Mouse (Mus musculus) hindbrain, embryonic 10.5 days (tissue): ENCODE results near the gene Scnn1b. TPM values are rescaled to one million over a fixed set of nuclear protein-coding genes. Genes with fewer than 3 reads are reported as not detected.
A peak's percentile ranks its signal among the peaks of the same experiment; 100 is the strongest.

Experiments used
- DNase-seq: peaks from one replicate; pipeline ENCODE4 v3.0.0-alpha.2; 2017; ENCODE audit warnings: low spot score
- H3K27ac ChIP-seq: fragments of 300-500 bp; sonication (generic); 2 replicates; pipeline ENCODE4 v1.5.1; 2016; ENCODE audit warnings: mild to moderate bottlenecking, moderate library complexity
- H3K27me3 ChIP-seq: fragments of 300-500 bp; sonication (generic); 2 replicates; pipeline ENCODE4 v1.6.1; 2016; ENCODE audit warnings: mild to moderate bottlenecking; ENCODE audit not compliant: poor library complexity, insufficient read depth, severe bottlenecking
- H3K36me3 ChIP-seq: fragments of 300-500 bp; sonication (generic); 2 replicates; pipeline ENCODE4 v1.6.1; 2016; ENCODE audit warnings: mild to moderate bottlenecking, moderate library complexity
- H3K4me1 ChIP-seq: fragments of 300-500 bp; sonication (generic); replicated peaks from 2 replicates; pipeline ENCODE4 v1.6.1; 2016; ENCODE audit warnings: mild to moderate bottlenecking
- H3K4me3 ChIP-seq: fragments of 300-500 bp; sonication (generic); 2 replicates; pipeline ENCODE4 v1.5.1; 2016; ENCODE audit warnings: mild to moderate bottlenecking, moderate library complexity
- H3K9me3 ChIP-seq: fragments of 300-500 bp; sonication (generic); 2 replicates; pipeline ENCODE4 v1.6.1; 2016; ENCODE audit warnings: mild to moderate bottlenecking, moderate library complexity
- WGBS: fragments of 180-500 bp; shearing (Covaris S2); methylation state at CpG from one replicate; pipeline ENCODE4 v1.1.7; 2016; 5-methylcytosine and 5-hydroxymethylcytosine counted together
- polyA plus RNA-seq: library from polyadenylated mRNA; unstranded; fragments of >200 nt; fragmentation: Nextera tagmentation; extraction: Ambion mirVana; gene quantifications from 2 replicates; pipeline ENCODE4 v1.2.1, GENCODE M21; 2016

Gene Scnn1b
- polyA plus RNA-seq, result 0.15 and 0.16 TPM in 2 replicates

- Histone ChIP-seq H3K27ac (no peak within 1 kb of the TSS), H3K27me3 (peaks cover 38% of the 10 kb centered on the region), H3K4me1 (peaks cover 12% of the 10 kb centered on the region), H3K4me3 (peak within 1 kb of the TSS; percentile 48), H3K9me3 (no peaks in the 10 kb centered on the region), H3K36me3 (no peaks in the 10 kb centered on the region)
- 3% methylated on average over 42 of the region's 42 CpGs for WGBS
- peak; percentile 20 for DNase-seq
These were observed at the start of gene Scnn1b for GRCm38 (mm10) chr7:121864858-121865585. TSS of gene Scnn1b (plus strand) at chr7:121865038.

GRCm38 (mm10) chr7:121821632-121822031 is 43.2 kb upstream of the Scnn1b start:
- Histone ChIP-seq H3K27ac (no peak overlapping the region), H3K4me3 (no peak overlapping the region), H3K27me3 (no peaks in the 10 kb centered on the region), H3K9me3 (no peaks in the 10 kb centered on the region), H3K4me1 (no peaks in the 10 kb centered on the region), H3K36me3 (no peaks in the 10 kb centered on the region)
- WGBS, result 91% methylated on average over 6 of the region's 6 CpGs
- no peak for DNase-seq

DNA sequence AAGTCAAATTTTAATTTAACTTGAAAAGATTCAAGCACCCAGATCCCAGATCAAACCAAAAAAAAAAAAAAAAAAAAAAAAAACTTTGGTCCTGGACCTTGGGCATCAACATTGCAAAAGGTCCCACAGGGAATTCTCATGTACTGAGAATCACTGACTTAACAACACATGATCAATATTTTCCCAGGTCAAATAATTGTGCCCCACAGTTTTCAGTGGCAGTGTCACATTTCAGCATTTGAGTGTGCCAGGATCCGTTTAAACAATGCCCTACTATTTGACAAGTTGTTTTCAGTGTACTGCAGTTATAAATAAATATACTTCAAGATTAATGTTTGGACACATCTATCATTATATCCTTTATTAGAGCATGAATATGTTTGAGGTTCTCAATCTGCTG is 36.4 kb upstream of the Scnn1b start:
- 82% methylated on average over 1 of the region's 1 CpGs for WGBS
- H3K27me3 ChIP-seq, result no peaks in the 10 kb centered on the region
- no peak for DNase-seq
- no peak overlapping the region for H3K27ac ChIP-seq
- no peaks in the 10 kb centered on the region for H3K4me1 ChIP-seq
- no peaks in the 10 kb centered on the region for H3K9me3 ChIP-seq
- H3K36me3 ChIP-seq, result no peaks in the 10 kb centered on the region
- H3K4me3 ChIP-seq, result no peak overlapping the region

DNA sequence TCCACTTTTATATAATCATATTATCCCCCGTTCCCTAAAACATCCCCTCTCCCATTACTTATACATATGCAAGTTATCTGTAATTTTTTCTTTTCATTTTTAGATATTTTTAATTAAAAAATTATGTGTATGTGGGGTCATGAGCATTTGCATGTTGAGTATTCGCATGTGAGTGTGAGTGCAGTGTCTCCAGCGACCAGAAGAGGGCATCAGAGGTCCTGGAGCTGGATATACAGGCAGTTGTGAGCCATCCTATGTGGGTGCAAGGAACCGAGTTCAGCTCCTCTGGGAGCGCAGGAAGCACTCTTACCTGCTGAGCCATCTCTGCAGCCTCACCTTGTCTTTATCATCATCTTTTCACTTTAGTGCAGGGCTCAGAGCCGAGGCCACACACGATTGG is 29.4 kb upstream of the Scnn1b start:
- no peaks in the 10 kb centered on the region for H3K27me3 ChIP-seq
- H3K36me3 ChIP-seq, result no peaks in the 10 kb centered on the region
- no peaks in the 10 kb centered on the region for H3K9me3 ChIP-seq
- H3K4me3 ChIP-seq, result no peak overlapping the region
- WGBS, result 85% methylated on average over 7 of the region's 7 CpGs
- no peaks in the 10 kb centered on the region for H3K4me1 ChIP-seq
- no peak for DNase-seq
- H3K27ac ChIP-seq, result no peak overlapping the region

DNA sequence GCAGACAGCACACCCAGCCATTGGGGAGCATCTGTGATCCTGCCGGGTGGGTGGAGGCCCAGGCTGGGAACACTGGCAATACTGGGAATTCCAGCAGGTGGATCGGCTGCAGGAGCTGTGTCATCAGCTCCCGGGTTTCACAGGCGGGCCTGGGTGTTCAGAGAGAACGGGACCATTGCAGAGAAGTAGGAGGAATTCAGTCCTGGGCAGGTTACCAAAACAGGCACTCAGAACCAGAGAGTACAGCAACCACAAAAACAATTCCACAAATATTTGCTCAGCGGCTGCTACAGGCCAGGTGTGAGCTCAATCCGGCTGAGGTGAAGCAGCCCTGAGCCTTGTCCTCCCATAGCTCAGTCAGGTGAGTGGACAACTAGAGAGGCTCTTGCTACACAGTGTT is 28.0 kb upstream of the Scnn1b start:
- DNase-seq, result no peak
- no peaks in the 10 kb centered on the region for H3K9me3 ChIP-seq
- WGBS, result 88% methylated on average over 7 of the region's 7 CpGs
- no peak overlapping the region for H3K27ac ChIP-seq
- H3K27me3 ChIP-seq, result no peaks in the 10 kb centered on the region
- no peaks in the 10 kb centered on the region for H3K36me3 ChIP-seq
- no peaks in the 10 kb centered on the region for H3K4me1 ChIP-seq
- H3K4me3 ChIP-seq, result no peak overlapping the region

DNA sequence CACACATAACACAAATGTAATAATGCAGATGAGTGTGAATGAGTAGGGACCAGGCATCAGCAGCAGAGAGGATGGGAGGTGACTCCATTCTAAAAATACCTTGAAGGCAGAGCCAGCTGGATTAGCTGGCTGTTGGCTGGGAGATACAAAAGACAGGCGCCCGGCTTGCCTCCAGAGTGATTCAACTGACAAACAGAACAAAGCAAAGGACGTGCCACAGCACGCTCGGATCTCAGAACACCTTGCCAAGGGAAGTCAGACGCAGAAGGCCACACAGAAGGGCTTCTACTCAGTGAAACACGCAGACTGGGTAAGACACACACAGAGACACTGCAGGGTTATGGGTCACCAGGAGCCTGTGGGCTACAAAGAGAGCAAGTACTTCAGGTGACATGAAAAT is 24.0 kb upstream of the Scnn1b start:
- DNase-seq, result no peak

GRCm38 (mm10) chr7:121842234-121842633 is 22.6 kb upstream of the Scnn1b start:
- Histone ChIP-seq H3K4me3 (no peak overlapping the region), H3K36me3 (no peaks in the 10 kb centered on the region), H3K27ac (no peak overlapping the region), H3K4me1 (no peaks in the 10 kb centered on the region), H3K9me3 (no peaks in the 10 kb centered on the region), H3K27me3 (no peaks in the 10 kb centered on the region)
- no peak for DNase-seq
- 75% methylated on average over 6 of the region's 6 CpGs for WGBS

More for the DNA sequence above, 24.0 kb upstream of the Scnn1b start:
- Histone ChIP-seq H3K27ac (no peak overlapping the region), H3K36me3 (no peaks in the 10 kb centered on the region), H3K4me1 (no peaks in the 10 kb centered on the region), H3K27me3 (no peaks in the 10 kb centered on the region), H3K4me3 (no peak overlapping the region), H3K9me3 (no peaks in the 10 kb centered on the region)
- 74% methylated on average over 7 of the region's 7 CpGs for WGBS

DNA sequence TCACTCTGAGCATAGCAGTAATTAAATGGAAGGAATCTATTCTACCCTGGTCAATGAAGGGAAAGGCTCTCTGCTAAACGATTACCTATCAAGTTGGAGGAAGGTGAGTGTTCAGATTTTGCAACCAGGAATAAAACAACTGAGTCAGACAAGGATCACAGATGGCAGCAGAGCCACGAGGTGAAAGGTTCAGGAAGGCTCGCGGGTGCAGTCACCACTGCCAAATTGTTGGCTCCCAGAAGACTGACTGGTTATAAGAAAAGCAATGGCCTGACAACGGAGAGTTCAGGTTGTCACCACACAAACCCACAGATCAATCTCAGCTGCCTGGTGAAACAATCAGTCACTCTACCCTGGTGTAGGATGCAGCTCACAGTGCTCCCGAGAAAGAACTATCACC is 18.9 kb upstream of the Scnn1b start:
- Histone ChIP-seq H3K27ac (no peak overlapping the region), H3K9me3 (no peaks in the 10 kb centered on the region), H3K4me3 (no peak overlapping the region), H3K36me3 (no peaks in the 10 kb centered on the region), H3K4me1 (no peaks in the 10 kb centered on the region), H3K27me3 (no peaks in the 10 kb centered on the region)
- WGBS, result 83% methylated on average over 6 of the region's 6 CpGs
- DNase-seq, result no peak

- Histone ChIP-seq H3K9me3 (no peaks in the 10 kb centered on the region), H3K36me3 (no peaks in the 10 kb centered on the region), H3K27ac (no peak overlapping the region), H3K4me1 (no peaks in the 10 kb centered on the region), H3K27me3 (no peaks in the 10 kb centered on the region), H3K4me3 (no peak overlapping the region)
- DNase-seq, result no peak
- 86% methylated on average over 9 of the region's 9 CpGs for WGBS
These were observed 16.2 kb upstream of the Scnn1b start for GRCm38 (mm10) chr7:121848537-121849168.

DNA sequence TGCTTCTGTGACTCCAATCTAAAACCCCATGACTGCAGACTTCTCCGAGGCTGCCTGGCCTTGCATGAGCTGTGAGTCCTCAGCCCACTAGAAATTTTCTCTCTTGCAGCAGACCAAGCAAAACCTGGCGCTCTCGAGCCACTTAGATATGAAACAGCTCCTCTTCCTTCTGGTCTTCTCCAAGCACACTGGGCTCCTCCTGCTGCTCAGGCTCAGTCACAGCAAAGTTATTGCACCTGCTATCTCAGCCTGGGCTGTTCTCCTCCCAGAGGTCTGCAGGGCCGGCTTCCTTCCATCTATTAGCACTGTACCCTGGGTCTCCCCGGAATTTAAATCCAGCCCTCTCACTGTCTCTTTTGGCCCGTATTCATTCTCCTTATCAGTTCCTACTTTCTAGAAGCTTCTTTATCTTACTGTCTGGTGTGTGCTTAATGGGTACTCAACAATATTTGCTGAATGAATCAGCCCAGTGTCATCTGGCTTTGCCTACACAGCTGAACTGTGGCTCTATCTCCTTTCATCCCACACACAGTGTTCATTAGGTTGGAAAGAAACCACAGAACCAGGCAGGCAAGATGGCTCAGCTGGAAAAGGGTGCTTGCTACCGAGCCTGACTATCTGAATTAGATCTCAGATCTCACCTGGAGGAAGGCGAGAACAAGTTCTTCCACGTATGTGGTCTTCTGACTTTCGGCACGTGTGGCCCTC is 7.5 kb upstream of the Scnn1b start:
- no peaks in the 10 kb centered on the region for H3K9me3 ChIP-seq
- H3K4me1 ChIP-seq, result no peaks in the 10 kb centered on the region
- H3K27ac ChIP-seq, result no peak overlapping the region
- WGBS, result 88% methylated on average over 11 of the region's 11 CpGs
- DNase-seq, result no peak
- peaks cover 2% of the 10 kb centered on the region; the same call in 1 of the 2 replicates for H3K27me3 ChIP-seq
- no peak overlapping the region for H3K4me3 ChIP-seq
- no peaks in the 10 kb centered on the region for H3K36me3 ChIP-seq

DNA sequence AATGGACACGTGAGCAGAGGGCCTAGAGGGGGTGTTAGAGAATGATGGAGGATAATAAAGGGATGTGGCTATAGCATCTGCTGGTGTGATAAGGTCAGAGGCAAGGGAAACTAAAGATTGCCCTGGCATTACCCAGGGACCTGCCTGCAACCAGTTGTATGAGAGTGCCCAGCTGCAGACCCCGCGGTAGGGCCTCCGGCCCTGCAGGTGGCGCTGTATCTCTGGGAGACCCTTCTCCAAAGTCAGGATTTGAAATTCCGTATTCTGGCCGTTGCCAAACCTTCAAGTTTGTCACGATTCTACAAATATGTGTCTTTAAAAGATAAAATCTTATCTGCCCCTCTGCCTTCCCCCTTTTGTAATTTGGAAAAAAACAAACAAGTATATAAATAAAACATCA is 5.9 kb upstream of the Scnn1b start:
- WGBS, result 81% methylated on average over 8 of the region's 8 CpGs
- no peak for DNase-seq

DNA sequence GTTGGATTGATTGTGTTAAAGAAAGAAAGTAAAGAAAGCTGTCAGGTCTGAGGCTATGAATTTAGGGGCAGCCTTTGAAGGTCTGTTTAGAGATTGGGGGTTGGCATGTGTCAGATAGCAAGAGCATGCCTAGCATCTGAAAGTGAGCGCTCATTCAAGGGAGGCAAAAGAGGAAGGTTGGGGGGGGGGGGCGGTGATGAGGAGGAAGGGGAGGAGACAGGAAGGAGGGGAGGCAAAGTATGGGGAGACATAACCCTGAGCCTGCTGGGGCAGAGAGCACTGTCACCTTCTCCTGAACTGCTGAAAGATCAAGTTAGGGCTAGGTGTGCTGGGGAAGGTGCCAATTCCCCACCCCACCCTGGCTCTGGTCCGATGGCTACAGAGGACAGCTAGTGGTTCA is 6.8 kb downstream of the Scnn1b start:
- Histone ChIP-seq H3K9me3 (no peaks in the 10 kb centered on the region), H3K4me3 (no peak overlapping the region), H3K27ac (no peak overlapping the region), H3K36me3 (no peaks in the 10 kb centered on the region), H3K4me1 (peaks cover 7% of the 10 kb centered on the region), H3K27me3 (peaks cover under 1% of the 10 kb centered on the region; the same call in 1 of the 2 replicates)
- 74% methylated on average over 3 of the region's 3 CpGs for WGBS
- DNase-seq, result no peak

More for the DNA sequence above, 5.9 kb upstream of the Scnn1b start:
- Histone ChIP-seq H3K27ac (no peak overlapping the region), H3K36me3 (no peaks in the 10 kb centered on the region), H3K4me1 (no peaks in the 10 kb centered on the region), H3K4me3 (no peak overlapping the region), H3K27me3 (peaks cover 10% of the 10 kb centered on the region), H3K9me3 (no peaks in the 10 kb centered on the region)

DNA sequence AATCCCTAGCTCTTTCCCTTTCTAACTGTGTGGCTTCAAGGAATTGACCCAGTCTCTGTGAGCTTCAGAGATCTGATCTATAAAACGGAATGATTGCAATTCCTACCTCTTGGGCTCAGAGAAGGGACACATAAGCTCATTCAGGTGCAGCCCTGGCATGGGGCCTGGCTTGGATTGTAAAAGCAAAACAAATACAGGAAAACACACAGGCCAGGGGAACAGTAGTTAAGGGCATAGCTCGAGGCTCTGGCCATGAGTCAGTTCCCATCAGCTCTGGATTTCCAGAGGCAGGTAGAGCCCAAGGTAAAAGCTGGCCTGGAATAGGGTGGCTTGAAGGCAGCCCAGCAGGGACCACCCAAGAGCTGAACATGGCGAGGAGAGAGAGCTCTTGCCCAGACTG is 9.2 kb downstream of the Scnn1b start:
- no peaks in the 10 kb centered on the region for H3K27me3 ChIP-seq
- no peak for DNase-seq
- H3K9me3 ChIP-seq, result no peaks in the 10 kb centered on the region
- H3K36me3 ChIP-seq, result no peaks in the 10 kb centered on the region
- 55% methylated on average over 3 of the region's 3 CpGs for WGBS
- peaks cover 12% of the 10 kb centered on the region for H3K4me1 ChIP-seq
- H3K4me3 ChIP-seq, result no peak overlapping the region
- no peak overlapping the region for H3K27ac ChIP-seq
